Mouse (Mus musculus) hindbrain, embryonic 15.5 days (tissue): ENCODE data around the gene Cdc42ep1. TPM values are rescaled to one million over a fixed set of nuclear protein-coding genes. Genes with fewer than 3 reads are reported as not detected.

Source experiments
- ATAC-seq: fragments of 200-750 bp; cut with Nextera tagmentation; 2 replicates; pipeline ENCODE4 v1.8.0; 2017; ENCODE audit warnings: low read depth, moderate number of reproducible peaks, moderate TSS enrichment; ENCODE audit not compliant: low FRiP score
- H3K27ac ChIP-seq: fragments of 300-500 bp; sonication (generic); replicated peaks from 2 replicates; pipeline ENCODE4 v1.5.1; 2015; ENCODE audit warnings: mild to moderate bottlenecking, inconsistent platforms
- H3K27me3 ChIP-seq: fragments of 300-500 bp; sonication (generic); 2 replicates; pipeline ENCODE4 v1.6.1; 2015; ENCODE audit warnings: control low read depth, inconsistent platforms
- H3K36me3 ChIP-seq: fragments of 300-500 bp; sonication (generic); 2 replicates; pipeline ENCODE4 v1.6.1; 2015; ENCODE audit warnings: control low read depth, inconsistent platforms
- H3K4me1 ChIP-seq: fragments of 300-500 bp; sonication (generic); replicated peaks from 2 replicates; pipeline ENCODE4 v1.6.1; 2015; ENCODE audit warnings: control low read depth, inconsistent platforms
- H3K4me2 ChIP-seq: fragments of 300-500 bp; sonication (generic); 2 replicates; pipeline ENCODE4 v1.6.1; 2015; ENCODE audit warnings: moderate library complexity, mild to moderate bottlenecking, inconsistent platforms
- H3K4me3 ChIP-seq: fragments of 300-500 bp; sonication (generic); 2 replicates; pipeline ENCODE4 v1.5.1; 2015; ENCODE audit warnings: mild to moderate bottlenecking, inconsistent platforms
- H3K9ac ChIP-seq: fragments of 300-500 bp; sonication (generic); 2 replicates; pipeline ENCODE4 v1.6.1; 2015; ENCODE audit warnings: inconsistent platforms
- H3K9me3 ChIP-seq: fragments of 300-500 bp; sonication (generic); 2 replicates; pipeline ENCODE4 v1.6.1; 2016; ENCODE audit warnings: control low read depth, inconsistent platforms
- WGBS: fragments of 180-500 bp; shearing (Covaris S2); methylation state at CpG from one replicate; pipeline ENCODE4 v1.1.7; 2015; 5-methylcytosine and 5-hydroxymethylcytosine counted together
- microRNA-seq: library from miRNA; unstranded; fragments of <30 nt; microRNA quantifications from one replicate; pipeline ENCODE4, GENCODE M21; 2016
- polyA plus RNA-seq: library from polyadenylated mRNA; unstranded; fragments of >200 nt; fragmentation: Nextera tagmentation; extraction: Ambion mirVana; gene quantifications from 2 replicates; pipeline ENCODE4 v1.2.1, GENCODE M21; 2015

Gene Cdc42ep1
- polyA plus RNA-seq, 1 experiment from 2014 or later = 15.5 TPM

- H3K4me3 ChIP-seq = no peak overlapping the region
- H3K36me3 ChIP-seq = peaks cover 25% of the 10 kb centered on the region
- peaks cover 7% of the 10 kb centered on the region; the same call in 1 of the 2 replicates for H3K27me3 ChIP-seq
- no peak overlapping the region for H3K27ac ChIP-seq
- no peak overlapping the region for H3K9ac ChIP-seq
- no peak overlapping the region for H3K4me2 ChIP-seq
- H3K4me1 ChIP-seq = peaks cover 20% of the 10 kb centered on the region
- WGBS = 82% methylated on average over 2 of the region's 2 CpGs
- no peaks in the 10 kb centered on the region for H3K9me3 ChIP-seq
- no peak for ATAC-seq
Measured at GRCm38 (mm10) chr15:78895741-78896140, 53.3 kb downstream of the Cdc42ep1 start.

GRCm38 (mm10) chr15:78896149-78896548 lies 53.7 kb downstream of the Cdc42ep1 start:
- H3K4me3 ChIP-seq = no peak overlapping the region
- no peak overlapping the region for H3K27ac ChIP-seq
- H3K9me3 ChIP-seq = no peaks in the 10 kb centered on the region
- H3K36me3 ChIP-seq = peaks cover 21% of the 10 kb centered on the region
- H3K4me2 ChIP-seq = no peak overlapping the region
- H3K27me3 ChIP-seq = peaks cover 11% of the 10 kb centered on the region; the same call in 1 of the 2 replicates
- peaks cover 24% of the 10 kb centered on the region for H3K4me1 ChIP-seq
- ATAC-seq = no peak
- H3K9ac ChIP-seq = no peak overlapping the region
- WGBS = 92% methylated on average over 3 of the region's 3 CpGs

- no peaks in the 10 kb centered on the region for H3K9me3 ChIP-seq
- no peak for ATAC-seq
- 91% methylated on average over 4 of the region's 4 CpGs for WGBS
- no peak overlapping the region for H3K4me3 ChIP-seq
- no peak overlapping the region for H3K9ac ChIP-seq
- H3K4me1 ChIP-seq = peaks cover 27% of the 10 kb centered on the region
- no peak overlapping the region for H3K4me2 ChIP-seq
- H3K27ac ChIP-seq = no peak overlapping the region
- H3K27me3 ChIP-seq = peaks cover 15% of the 10 kb centered on the region; the same call in 1 of the 2 replicates
- H3K36me3 ChIP-seq = peaks cover 12% of the 10 kb centered on the region; the same call in 1 of the 2 replicates
Measured at GRCm38 (mm10) chr15:78897488-78897887, 55.1 kb downstream of the Cdc42ep1 start.

- Histone ChIP-seq H3K27ac (no peak overlapping the region), H3K4me1 (peaks cover 27% of the 10 kb centered on the region), H3K27me3 (peaks cover 15% of the 10 kb centered on the region; the same call in 1 of the 2 replicates), H3K9ac (no peak overlapping the region), H3K4me2 (peak overlapping the region; percentile 98; the same call in 1 of the 2 replicates), H3K36me3 (peaks cover 1% of the 10 kb centered on the region; the same call in 1 of the 2 replicates), H3K4me3 (no peak overlapping the region), H3K9me3 (no peaks in the 10 kb centered on the region)
- no peak for ATAC-seq
- WGBS = 57% methylated on average over 6 of the region's 6 CpGs
Measured at GRCm38 (mm10) chr15:78898507-78899001, 56.1 kb downstream of the Cdc42ep1 start.

GRCm38 (mm10) chr15:78899409-78899739 lies 57.0 kb downstream of the Cdc42ep1 start, which contains the start of gene Gm49510:
Gm49510 (plus strand) TSS chr15:78899667.
- H3K9ac ChIP-seq = peak within 1 kb of the TSS; percentile 59
- H3K4me3 ChIP-seq = peak within 1 kb of the TSS; percentile 59
- no peak for ATAC-seq
- peaks cover 21% of the 10 kb centered on the region for H3K4me1 ChIP-seq
- peak within 1 kb of the TSS; percentile 98 for H3K4me2 ChIP-seq
- H3K27ac ChIP-seq = no peak within 1 kb of the TSS
- 4% methylated on average over 19 of the region's 20 CpGs for WGBS
- H3K9me3 ChIP-seq = no peaks in the 10 kb centered on the region
- H3K27me3 ChIP-seq = peaks cover 15% of the 10 kb centered on the region; the same call in 1 of the 2 replicates
- H3K36me3 ChIP-seq = no peaks in the 10 kb centered on the region

GRCm38 (mm10) chr15:78899740-78900584 lies 57.5 kb downstream of the Cdc42ep1 start, which contains the start of gene Sh3bp1:
Sh3bp1 (plus strand) TSS chr15:78899768.
- H3K4me3 ChIP-seq = peak within 1 kb of the TSS; percentile 59
- no peaks in the 10 kb centered on the region for H3K9me3 ChIP-seq
- H3K36me3 ChIP-seq = no peaks in the 10 kb centered on the region
- H3K9ac ChIP-seq = peak within 1 kb of the TSS; percentile 59
- peak within 1 kb of the TSS; percentile 98 for H3K4me2 ChIP-seq
- no peak for ATAC-seq
- peaks cover 21% of the 10 kb centered on the region for H3K4me1 ChIP-seq
- no peak within 1 kb of the TSS for H3K27ac ChIP-seq
- WGBS = 2% methylated on average over 47 of the region's 47 CpGs
- H3K27me3 ChIP-seq = peaks cover 15% of the 10 kb centered on the region; the same call in 1 of the 2 replicates

Small RNA genes within 50 kb of the gene (microRNA-seq; reads per million reads assigned to microRNA genes)
- not detected for gene Mir6955

Other genes starting within 250 kb of the Cdc42ep1 start
- gene Cyth4, start 245.6 kb upstream of the Cdc42ep1 start, polyA plus RNA-seq = 6.7 and 7.0 TPM in 2 replicates
- 10.6 and 11.7 TPM in 2 replicates for gene Elfn2, start 123.9 kb upstream of the Cdc42ep1 start, polyA plus RNA-seq
- gene Mfng, start 69.1 kb upstream of the Cdc42ep1 start, polyA plus RNA-seq = 21.5 and 42.1 TPM in 2 replicates
- gene Card10, start 39.6 kb upstream of the Cdc42ep1 start, polyA plus RNA-seq = 2.4 and 2.6 TPM in 2 replicates
- 0.68 TPM in 1 of 2 replicates, not detected in the other for gene Lgals2, start 12.9 kb downstream of the Cdc42ep1 start, polyA plus RNA-seq
- gene Gga1, start 34.6 kb downstream of the Cdc42ep1 start, polyA plus RNA-seq = 44.7 and 51.9 TPM in 2 replicates
- not detected in 2 replicates for gene Gm49510, start 57.0 kb downstream of the Cdc42ep1 start, polyA plus RNA-seq
- 4.2 and 4.5 TPM in 2 replicates for gene Sh3bp1, start 57.1 kb downstream of the Cdc42ep1 start, polyA plus RNA-seq
- 96.1 and 110 TPM in 2 replicates for gene Pdxp, start 71.3 kb downstream of the Cdc42ep1 start, polyA plus RNA-seq
- gene Lgals1, start 84.1 kb downstream of the Cdc42ep1 start, polyA plus RNA-seq = 113 and 134 TPM in 2 replicates
- 57.3 and 69.1 TPM in 2 replicates for gene Nol12, start 92.3 kb downstream of the Cdc42ep1 start, polyA plus RNA-seq
- 42.7 and 43.3 TPM in 2 replicates for gene Triobp, start 105.1 kb downstream of the Cdc42ep1 start, polyA plus RNA-seq
- gene H1f0, start 185.8 kb downstream of the Cdc42ep1 start, polyA plus RNA-seq = 214 and 226 TPM in 2 replicates
- gene Galr3, start 199.3 kb downstream of the Cdc42ep1 start, polyA plus RNA-seq = 0.13 and 0.38 TPM in 2 replicates
- 56.0 and 59.7 TPM in 2 replicates for gene Ankrd54, start 220.3 kb downstream of the Cdc42ep1 start, polyA plus RNA-seq
- gene Eif3l, start 232.6 kb downstream of the Cdc42ep1 start, polyA plus RNA-seq = 167 and 177 TPM in 2 replicates